Mouse (Mus musculus) heart, embryonic 11.5 days (tissue): ENCODE measurements around the gene Cacna1b. TPM values are rescaled to one million over a fixed set of nuclear protein-coding genes. Genes with fewer than 3 reads are reported as not detected.

Source experiments
- ATAC-seq: fragments of 200-750 bp; cut with Nextera tagmentation; replicated peaks from 2 replicates; pipeline ENCODE4 v1.8.0; 2017; ENCODE audit warnings: moderate library complexity; ENCODE audit not compliant: insufficient number of reproducible peaks, low FRiP score, low TSS enrichment
- H3K27ac ChIP-seq: fragments of 300-500 bp; sonication (generic); 2 replicates; pipeline ENCODE4 v1.5.1; 2014; ENCODE audit warnings: mild to moderate bottlenecking, low read depth, low read length
- H3K27me3 ChIP-seq: fragments of 300-500 bp; sonication (generic); 2 replicates; pipeline ENCODE4 v1.6.1; 2014; ENCODE audit warnings: mild to moderate bottlenecking, low read length, mixed read lengths; ENCODE audit not compliant: control insufficient read depth, insufficient read depth
- H3K36me3 ChIP-seq: fragments of 300-500 bp; sonication (generic); 2 replicates; pipeline ENCODE4 v1.6.1; 2014; ENCODE audit warnings: mild to moderate bottlenecking, low read length, moderate library complexity, mixed read lengths; ENCODE audit not compliant: control insufficient read depth, insufficient read depth
- H3K4me1 ChIP-seq: fragments of 300-500 bp; sonication (generic); 2 replicates; pipeline ENCODE4 v1.6.1; 2014; ENCODE audit warnings: low read length; ENCODE audit not compliant: control insufficient read depth, insufficient read depth
- H3K4me2 ChIP-seq: fragments of 300-500 bp; sonication (generic); 2 replicates; pipeline ENCODE4 v1.6.1; 2014; ENCODE audit warnings: mild to moderate bottlenecking, moderate library complexity
- H3K4me3 ChIP-seq: fragments of 300-500 bp; sonication (generic); 2 replicates; pipeline ENCODE4 v1.5.1; 2014; ENCODE audit warnings: low read depth, low read length
- H3K9ac ChIP-seq: fragments of 300-500 bp; sonication (generic); 2 replicates; pipeline ENCODE4 v1.6.1; 2014; ENCODE audit warnings: mild to moderate bottlenecking, low read depth, low read length, moderate library complexity
- H3K9me3 ChIP-seq: fragments of 300-500 bp; sonication (generic); replicated peaks from 2 replicates; pipeline ENCODE4 v1.6.1; 2016; ENCODE audit warnings: low read length; ENCODE audit not compliant: control insufficient read depth
- WGBS: fragments of 180-500 bp; shearing (Covaris S2); extraction: QIAGEN DNeasy Blood & Tissue Kit; methylation state at CpG from one replicate; pipeline ENCODE4 v1.1.7; 2014; ENCODE audit not compliant: insufficient replicate concordance; 5-methylcytosine and 5-hydroxymethylcytosine counted together
- polyA plus RNA-seq: library from polyadenylated mRNA; unstranded; fragments of >200 nt; fragmentation: Nextera tagmentation; extraction: Ambion mirVana; gene quantifications from 2 replicates; pipeline ENCODE4 v1.2.1, GENCODE M21; 2014

The Cacna1b gene
- polyA plus RNA-seq, 1 experiment from 2014 or later, result 0.23 TPM

DNA sequence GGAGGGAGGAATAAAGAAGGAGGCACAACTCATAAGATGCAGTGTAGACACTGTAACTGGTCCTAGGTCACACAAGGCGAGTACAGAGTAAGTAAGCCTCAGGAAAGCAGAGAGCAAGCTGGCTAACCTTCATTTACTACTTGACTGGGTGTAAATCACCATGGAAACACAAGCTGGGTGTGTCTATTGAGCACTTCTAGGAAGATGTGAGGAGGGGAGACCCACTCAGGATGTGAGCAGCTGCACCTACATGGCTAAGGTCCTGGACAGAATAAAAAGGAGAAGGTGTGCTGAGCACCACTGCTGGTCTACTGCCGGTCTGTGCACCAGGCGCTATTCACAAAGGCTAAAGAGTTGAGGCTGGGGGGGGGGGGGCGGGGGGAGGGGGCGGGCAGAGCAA, 13.9 kb upstream of the Cacna1b start:
- no peak for ATAC-seq
- Histone ChIP-seq H3K4me1 (no peaks in the 10 kb centered on the region), H3K27me3 (no peaks in the 10 kb centered on the region), H3K9ac (no peak overlapping the region), H3K4me3 (no peak overlapping the region), H3K36me3 (no peaks in the 10 kb centered on the region), H3K27ac (no peak overlapping the region), H3K4me2 (no peak overlapping the region), H3K9me3 (no peaks in the 10 kb centered on the region)
- WGBS, result 20% methylated on average over 2 of the region's 5 CpGs

DNA sequence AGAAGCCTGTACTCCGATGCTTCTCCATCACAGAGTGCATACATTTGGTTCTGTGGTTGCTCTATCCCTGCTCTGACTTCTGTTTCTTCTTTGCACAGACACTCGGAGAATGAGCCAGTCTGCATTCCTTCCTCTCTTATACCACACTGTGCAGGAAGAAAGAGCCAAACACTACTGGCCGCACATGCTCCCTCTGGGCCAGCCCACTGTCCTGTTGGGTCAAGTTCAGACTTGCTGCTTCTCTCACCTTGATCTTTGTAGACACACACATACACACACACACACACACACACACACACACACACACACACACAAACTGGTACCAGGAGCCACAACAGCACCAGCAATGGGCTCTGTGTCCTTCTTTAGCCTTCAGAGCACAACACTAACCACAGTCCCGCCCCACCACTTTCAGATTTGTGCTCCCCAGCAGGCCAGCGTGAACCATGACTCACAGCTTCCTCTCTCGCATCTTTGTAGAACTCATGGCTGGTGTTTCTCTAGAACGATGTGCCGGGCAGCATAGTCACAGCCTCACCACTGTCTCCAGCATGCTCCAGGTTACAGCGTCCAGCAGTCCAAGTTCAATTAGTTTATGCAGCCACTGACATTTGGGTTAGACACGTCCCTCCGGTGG, 13.1 kb upstream of the Cacna1b start:
- no peaks in the 10 kb centered on the region for H3K36me3 ChIP-seq

DNA sequence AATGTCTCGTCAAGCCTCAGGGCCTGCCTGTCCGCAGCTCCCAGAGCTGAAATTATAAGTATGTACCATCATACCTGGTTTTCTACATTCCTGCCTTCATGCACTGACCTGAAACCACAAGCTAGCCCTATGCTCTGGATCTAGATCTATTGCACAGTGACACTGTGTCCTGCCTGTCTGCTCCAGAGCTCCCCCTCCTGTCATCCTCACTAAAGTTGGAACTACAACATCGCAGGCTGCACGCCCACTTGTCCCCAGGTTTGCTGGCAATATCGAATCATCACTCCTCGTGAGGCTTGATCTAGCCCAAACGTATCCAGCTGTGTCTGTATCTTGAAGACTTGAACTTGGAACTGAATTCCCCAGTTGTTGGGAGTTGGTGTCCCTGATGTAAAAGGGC, 11.9 kb upstream of the Cacna1b start:
- H3K4me1 ChIP-seq, result no peaks in the 10 kb centered on the region
- no peaks in the 10 kb centered on the region for H3K27me3 ChIP-seq
- no peak for ATAC-seq
- H3K27ac ChIP-seq, result no peak overlapping the region
- H3K4me3 ChIP-seq, result no peak overlapping the region
- H3K4me2 ChIP-seq, result no peak overlapping the region
- no peak overlapping the region for H3K9ac ChIP-seq
- no peaks in the 10 kb centered on the region for H3K36me3 ChIP-seq
- H3K9me3 ChIP-seq, result no peaks in the 10 kb centered on the region
- WGBS, result 53% methylated on average over 7 of the region's 7 CpGs

More for the DNA sequence above, 13.1 kb upstream of the Cacna1b start:
- no peak overlapping the region for H3K9ac ChIP-seq
- H3K4me1 ChIP-seq, result no peaks in the 10 kb centered on the region
- no peak overlapping the region for H3K27ac ChIP-seq
- no peaks in the 10 kb centered on the region for H3K9me3 ChIP-seq
- H3K4me2 ChIP-seq, result no peak overlapping the region
- H3K4me3 ChIP-seq, result no peak overlapping the region
- 66% methylated on average over 11 of the region's 11 CpGs for WGBS
- no peak for ATAC-seq
- no peaks in the 10 kb centered on the region for H3K27me3 ChIP-seq

DNA sequence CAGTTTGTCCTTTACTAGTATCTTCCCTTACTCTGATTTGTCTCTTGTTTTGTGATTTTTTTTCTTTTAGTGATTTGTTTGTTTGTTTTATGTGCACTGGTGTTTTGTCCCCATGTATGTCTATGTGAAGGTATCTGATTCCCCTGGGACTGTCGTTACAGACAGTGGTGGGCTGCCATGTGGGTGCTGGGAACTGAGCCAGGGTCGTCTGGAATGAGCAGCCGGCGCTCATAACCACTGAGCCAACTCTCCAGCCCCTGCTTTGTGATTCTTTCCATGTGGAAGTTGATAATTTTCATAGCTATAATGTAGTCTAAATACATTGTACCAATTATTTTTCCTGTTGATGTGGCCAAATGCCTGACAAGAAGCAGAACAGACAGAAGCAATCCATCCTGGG, 7.9 kb upstream of the Cacna1b start:
- 73% methylated on average over 4 of the region's 4 CpGs for WGBS

DNA sequence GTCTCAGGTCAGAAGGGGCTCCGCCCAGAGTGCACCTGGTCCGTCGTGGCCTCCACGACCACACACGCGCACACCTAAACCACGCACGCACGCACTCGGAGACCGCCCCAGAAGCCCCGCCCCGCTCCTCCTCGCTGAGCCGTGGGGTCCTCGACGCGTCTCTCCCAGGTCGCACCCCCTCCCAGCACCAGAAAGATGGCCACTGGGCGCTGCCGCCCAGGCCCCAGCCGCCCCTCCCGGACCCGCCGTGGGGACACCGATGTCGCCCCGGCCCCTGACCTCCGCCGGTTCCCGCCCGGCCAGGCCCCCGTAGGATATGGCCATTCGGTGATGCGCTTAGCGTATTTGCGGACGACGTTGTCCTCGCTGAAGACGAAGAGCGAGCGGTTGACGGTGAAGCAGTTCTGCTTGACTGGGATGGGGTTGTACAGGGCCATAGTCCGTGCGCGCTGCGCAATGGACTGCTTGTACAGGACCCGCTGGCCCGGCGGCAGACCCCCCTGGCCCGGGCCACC, 449 bp downstream of the Cacna1b start:
- H3K4me2 ChIP-seq, result peak overlapping the region; percentile 96
- under 1% methylated on average over 51 of the region's 52 CpGs for WGBS
- H3K9me3 ChIP-seq, result no peaks in the 10 kb centered on the region
- no peaks in the 10 kb centered on the region for H3K36me3 ChIP-seq
- H3K27me3 ChIP-seq, result peaks cover 33% of the 10 kb centered on the region
- no peak overlapping the region for H3K27ac ChIP-seq
- peak overlapping the region; percentile 58 for H3K4me3 ChIP-seq
- peak; percentile 18; the same call in 1 of the 2 replicates for ATAC-seq
- peaks cover 14% of the 10 kb centered on the region for H3K4me1 ChIP-seq
- no peak overlapping the region for H3K9ac ChIP-seq

More for the DNA sequence above, 7.9 kb upstream of the Cacna1b start:
- Histone ChIP-seq H3K4me2 (no peak overlapping the region), H3K27me3 (no peaks in the 10 kb centered on the region), H3K4me1 (no peaks in the 10 kb centered on the region), H3K27ac (no peak overlapping the region), H3K9me3 (no peaks in the 10 kb centered on the region), H3K9ac (no peak overlapping the region), H3K36me3 (no peaks in the 10 kb centered on the region), H3K4me3 (no peak overlapping the region)
- ATAC-seq, result no peak

DNA sequence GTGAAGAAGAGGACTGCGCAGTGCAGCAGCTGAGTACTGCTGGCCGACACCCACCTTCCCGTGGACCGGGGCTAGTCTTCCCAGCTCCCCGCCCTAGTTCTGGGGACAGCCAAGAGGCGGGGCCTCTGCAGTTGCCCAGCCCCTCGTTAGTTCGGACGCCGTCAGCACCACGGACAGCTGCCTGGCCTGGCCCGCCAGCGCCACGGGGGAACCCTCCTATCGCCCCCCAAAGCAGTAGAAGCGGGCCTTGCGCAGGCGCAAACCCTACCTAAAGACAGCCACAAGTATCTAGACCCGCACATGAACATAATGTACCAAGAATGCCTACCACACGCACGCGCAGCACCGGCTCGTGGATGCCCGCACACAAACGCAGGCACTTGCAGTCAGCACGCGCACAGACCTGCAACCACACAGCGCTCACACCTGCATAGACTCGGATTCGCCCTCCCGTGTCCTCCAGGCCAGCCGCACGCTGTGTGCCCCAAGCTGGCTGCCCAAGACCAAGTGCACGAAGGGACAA, 968 bp downstream of the Cacna1b start:
- WGBS, result 1% methylated on average over 35 of the region's 35 CpGs

DNA sequence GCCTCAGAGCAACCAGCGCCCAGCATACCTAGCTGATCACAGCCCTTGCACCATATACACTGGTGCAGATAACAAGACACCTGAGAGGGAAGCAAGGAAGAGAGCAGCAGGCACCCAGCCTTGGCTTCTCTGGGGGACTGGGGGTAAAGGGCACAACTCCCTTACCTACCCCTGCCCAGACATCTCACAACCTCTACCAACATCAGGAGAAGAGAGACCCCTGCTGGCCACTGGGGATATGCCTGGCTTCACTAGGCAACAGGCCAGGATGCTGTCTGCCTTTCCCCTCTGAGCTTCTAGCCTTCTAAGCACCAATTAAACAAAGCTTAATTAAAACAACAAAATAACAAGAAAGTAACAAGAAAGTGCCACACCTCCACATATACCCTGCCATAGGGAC, 7.7 kb downstream of the Cacna1b start:
- 86% methylated on average over 1 of the region's 1 CpGs for WGBS
- ATAC-seq, result no peak

More for the DNA sequence above, 968 bp downstream of the Cacna1b start:
- Histone ChIP-seq H3K9me3 (no peaks in the 10 kb centered on the region), H3K4me1 (peaks cover 14% of the 10 kb centered on the region), H3K27me3 (peaks cover 33% of the 10 kb centered on the region), H3K36me3 (no peaks in the 10 kb centered on the region), H3K27ac (no peak overlapping the region), H3K9ac (no peak overlapping the region), H3K4me2 (peak overlapping the region; percentile 96), H3K4me3 (peak overlapping the region; percentile 58)
- ATAC-seq, result peak; percentile 32; the same call in 1 of the 2 replicates

DNA sequence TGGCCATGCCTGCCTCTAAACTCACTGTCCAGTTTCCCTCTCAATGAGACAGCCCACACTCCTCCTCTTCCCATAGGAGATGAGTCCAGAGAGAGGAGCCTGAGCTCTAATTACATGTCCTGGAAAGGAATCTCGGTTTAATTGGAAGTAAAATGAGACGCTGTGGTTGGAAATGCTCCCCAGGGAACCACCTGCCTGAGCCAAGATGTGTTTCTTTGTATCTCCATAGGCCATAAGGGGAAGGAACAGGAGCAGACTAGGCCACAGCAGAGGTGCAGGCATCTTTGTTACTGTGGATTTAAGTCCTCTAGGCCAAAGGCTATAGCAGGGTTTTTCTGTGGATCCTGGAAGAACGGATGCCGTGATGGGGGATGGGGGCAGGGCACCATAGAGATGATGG, 10.4 kb downstream of the Cacna1b start:
- Histone ChIP-seq H3K36me3 (no peaks in the 10 kb centered on the region), H3K4me3 (no peak overlapping the region), H3K9ac (no peak overlapping the region), H3K4me1 (no peaks in the 10 kb centered on the region), H3K4me2 (no peak overlapping the region), H3K9me3 (no peaks in the 10 kb centered on the region), H3K27me3 (no peaks in the 10 kb centered on the region; the same call in 1 of the 2 replicates), H3K27ac (no peak overlapping the region)
- no peak for ATAC-seq
- WGBS, result 66% methylated on average over 4 of the region's 4 CpGs

More for the DNA sequence above, 7.7 kb downstream of the Cacna1b start:
- no peaks in the 10 kb centered on the region for H3K9me3 ChIP-seq
- no peak overlapping the region for H3K9ac ChIP-seq
- H3K4me2 ChIP-seq, result no peak overlapping the region
- no peak overlapping the region for H3K4me3 ChIP-seq
- H3K27me3 ChIP-seq, result peaks cover 3% of the 10 kb centered on the region
- no peak overlapping the region for H3K27ac ChIP-seq
- H3K36me3 ChIP-seq, result no peaks in the 10 kb centered on the region
- no peaks in the 10 kb centered on the region for H3K4me1 ChIP-seq

DNA sequence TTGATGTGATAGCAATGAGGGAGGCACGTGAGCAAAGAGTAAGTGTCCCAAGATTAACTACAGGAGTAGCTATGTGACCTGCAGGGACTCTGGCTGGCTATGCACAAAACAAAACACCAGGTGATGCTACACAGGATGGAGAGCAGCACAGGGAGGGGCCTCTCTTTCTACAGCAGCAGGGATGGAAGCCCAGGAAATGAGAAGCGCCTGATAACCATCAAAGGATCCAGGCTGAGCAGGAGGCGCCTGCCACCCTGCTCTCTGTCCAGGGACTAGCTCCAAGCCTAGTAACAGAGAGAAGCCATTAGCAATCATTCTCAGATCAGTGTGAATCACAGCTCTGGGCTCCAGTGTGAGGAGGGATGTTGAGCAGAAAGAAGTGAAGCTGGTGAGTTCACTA, 12.9 kb downstream of the Cacna1b start:
- WGBS, result 45% methylated on average over 3 of the region's 3 CpGs

More for the DNA sequence above, 12.9 kb downstream of the Cacna1b start:
- Histone ChIP-seq H3K27me3 (no peaks in the 10 kb centered on the region), H3K4me1 (no peaks in the 10 kb centered on the region), H3K9ac (no peak overlapping the region), H3K4me2 (no peak overlapping the region), H3K4me3 (no peak overlapping the region), H3K9me3 (no peaks in the 10 kb centered on the region), H3K36me3 (no peaks in the 10 kb centered on the region), H3K27ac (no peak overlapping the region)
- ATAC-seq, result no peak
